Mouse (Mus musculus) heart, postnatal 4 days (tissue): ENCODE data around the gene Gm17067. TPM values are rescaled to one million over a fixed set of nuclear protein-coding genes. Genes with fewer than 3 reads are reported as not detected.
"Not testable (repeated sequence)": the region's sequence is repeated elsewhere in the genome, so short reads cannot be mapped to it uniquely, and the experiment has no call there.

Source experiments
- DNase-seq: peaks from one replicate; pipeline ENCODE4 v3.0.0; 2021
- total RNA-seq, 2 experiments: library from RNA; stranded (reverse); gene quantifications; 2 replicates each; pipeline ENCODE4 v1.2.3; 2021

Gm17067 gene
- not detected for total RNA-seq

GRCm38 (mm10) chr7:42726917-42727316 lies at the start of gene Gm17067:
Gm17067 (minus strand) TSS chr7:42727017.
- not testable (repeated sequence) for DNase-seq

GRCm38 (mm10) chr7:42749836-42750235 lies 23.0 kb upstream of the Gm17067 start:
- no peak for DNase-seq

- no peak for DNase-seq
These were observed 11.9 kb upstream of the Gm17067 start for GRCm38 (mm10) chr7:42738536-42739210.

DNA sequence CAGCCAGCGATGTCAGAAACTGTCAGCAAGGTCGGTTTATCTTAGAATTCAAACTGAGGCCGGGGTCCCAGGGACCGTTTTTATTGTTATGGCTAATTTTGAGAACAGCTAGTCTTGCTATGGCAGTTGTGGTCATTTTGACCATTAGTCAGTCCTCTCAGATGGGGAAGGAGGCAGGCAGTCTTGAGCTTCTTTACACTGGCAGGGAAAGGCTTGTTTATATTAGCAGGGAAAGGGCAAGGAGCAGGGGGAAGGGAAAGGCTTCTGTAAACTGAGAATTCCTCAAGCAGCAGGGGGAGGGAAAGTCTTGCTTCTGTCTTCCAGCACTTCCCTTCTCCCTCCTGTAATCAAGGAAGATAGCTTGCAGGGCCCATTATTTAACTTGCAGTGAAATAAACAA lies 33.6 kb downstream of the Gm17067 start:
- peak; percentile 4 for DNase-seq

GRCm38 (mm10) chr7:42692362-42693158 lies 34.3 kb downstream of the Gm17067 start, which contains the start of gene Zfp975:
Zfp975 (minus strand) TSS chr7:42692742.
- DNase-seq: peak; percentile 84

- not testable (repeated sequence) for DNase-seq
These were observed 46.7 kb downstream of the Gm17067 start for GRCm38 (mm10) chr7:42680081-42680480.

DNA sequence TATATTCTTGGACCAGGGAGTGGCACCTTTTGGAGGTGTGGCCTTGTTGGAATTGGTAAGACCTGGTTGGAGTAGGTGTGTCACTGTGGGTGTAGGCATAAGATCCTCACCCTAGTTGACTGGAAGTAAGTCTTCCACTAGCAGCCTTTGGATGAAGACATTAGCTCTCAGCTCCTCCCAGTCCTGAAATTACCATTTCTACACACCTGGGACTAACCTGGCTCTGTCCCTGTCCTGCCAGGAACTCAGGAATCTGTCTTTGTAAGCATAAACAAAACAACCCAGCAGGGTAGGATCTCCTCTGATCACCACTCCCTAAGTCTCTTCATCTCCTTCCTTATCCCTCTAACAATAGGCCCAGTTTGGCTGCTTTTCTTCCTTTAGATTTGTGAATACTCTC lies 47.2 kb downstream of the Gm17067 start:
- DNase-seq: not testable (repeated sequence)

DNA sequence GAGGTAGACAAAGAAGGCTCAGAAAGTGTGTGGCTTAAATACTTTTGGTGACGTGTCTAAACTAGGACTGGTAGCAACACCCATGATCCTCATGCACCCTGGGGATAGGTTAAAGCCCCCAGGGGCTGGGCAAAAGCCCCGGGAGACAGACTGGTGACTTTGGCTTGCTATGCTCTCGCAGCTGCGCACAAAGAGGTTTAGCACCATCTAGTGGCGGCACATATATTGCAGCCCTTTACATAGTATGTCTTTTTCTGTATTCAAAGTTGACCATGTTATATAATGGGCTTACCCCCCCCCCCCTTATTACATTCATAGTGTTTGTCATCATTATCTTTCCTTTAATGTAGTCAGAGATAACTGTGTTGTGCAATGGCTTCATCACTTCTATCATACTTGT lies 66.7 kb downstream of the Gm17067 start:
- DNase-seq: not testable (repeated sequence)

Other genes with a start within 250 kb of the Gm17067 start
- 1 to 10 TPM; 7.7 to 9.1 TPM for gene Zfp141, start 221.3 kb downstream of the Gm17067 start, total RNA-seq
- gene Gm21028, start 148.4 kb downstream of the Gm17067 start, total RNA-seq: not detected
- gene Zfp977, start 134.5 kb downstream of the Gm17067 start, total RNA-seq: under 1 TPM; 0.38 to 0.90 TPM
- 1 to 10 TPM; 2.4 to 2.5 TPM for gene Zfp976, start 84.4 kb downstream of the Gm17067 start, total RNA-seq
- gene Zfp975, start 34.3 kb downstream of the Gm17067 start, total RNA-seq: 1 to 10 TPM; 4.3 to 4.9 TPM
- not detected for gene Vmn2r62, start 66.5 kb upstream of the Gm17067 start, total RNA-seq
- gene Gm2381, start 140.2 kb upstream of the Gm17067 start, total RNA-seq: under 1 TPM in 1 of 2 experiments, not detected in 1; 0.07 TPM
- gene Vmn2r63, start 206.8 kb upstream of the Gm17067 start, total RNA-seq: not detected